Mouse (Mus musculus) B cell, adult 2 months (primary cell): ENCODE data around the gene Tmem30b.
"Not testable (repeated sequence)": the region's sequence is repeated elsewhere in the genome, so short reads cannot be mapped to it uniquely, and the experiment has no call there.

Source experiments
- DNase-seq, 2 experiments: peaks; one replicate each; pipeline ENCODE4 v3.0.0; 2022

The Tmem30b gene

DNA sequence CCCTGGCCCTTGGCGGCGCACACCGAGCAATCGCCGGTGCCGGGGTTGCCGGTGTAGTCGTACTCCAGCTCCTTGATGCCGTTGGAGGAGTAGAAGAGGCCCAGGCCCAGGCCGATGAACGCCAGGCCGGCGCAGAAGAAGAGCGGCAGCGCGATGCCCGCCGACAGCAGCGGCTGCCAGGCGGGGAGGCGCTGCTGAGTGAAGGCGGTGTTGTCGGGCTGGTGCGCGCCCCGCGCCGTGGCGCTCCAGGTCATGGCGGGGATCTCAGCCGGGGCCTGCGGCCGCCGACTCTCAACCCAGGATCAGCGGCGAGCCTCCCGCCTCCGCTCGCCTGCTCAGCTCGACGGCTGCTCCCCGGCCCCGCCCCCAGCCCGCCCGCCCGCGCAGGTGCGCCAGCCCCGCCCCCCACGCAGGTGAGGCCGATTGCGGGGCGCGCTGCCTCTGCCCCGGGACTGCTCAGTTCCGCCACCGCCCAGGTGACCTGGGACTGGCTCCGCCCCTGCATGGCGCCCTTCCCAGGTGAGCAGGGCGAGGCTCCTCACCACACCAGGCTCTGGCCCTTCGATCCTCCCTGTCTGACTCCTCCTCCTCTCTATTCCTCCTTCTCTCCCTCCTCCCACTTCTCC, at the start of gene Tmem30b:
Tmem30b (minus strand) TSS at position 307 of the 626 bp plus-strand sequence.
- DNase-seq: peak in 1 of 2 experiments; percentile 5

- DNase-seq: no peak
Observed at GRCm38 (mm10) chr12:73595226-73595625, 49.0 kb upstream of the Tmem30b start.

- no peak for DNase-seq
Observed at GRCm38 (mm10) chr12:73594177-73594745, 48.1 kb upstream of the Tmem30b start.

- DNase-seq: no peak
Observed at GRCm38 (mm10) chr12:73593021-73593798, 47.0 kb upstream of the Tmem30b start.

- DNase-seq: no peak
Observed at GRCm38 (mm10) chr12:73591625-73592024, 45.4 kb upstream of the Tmem30b start.

DNA sequence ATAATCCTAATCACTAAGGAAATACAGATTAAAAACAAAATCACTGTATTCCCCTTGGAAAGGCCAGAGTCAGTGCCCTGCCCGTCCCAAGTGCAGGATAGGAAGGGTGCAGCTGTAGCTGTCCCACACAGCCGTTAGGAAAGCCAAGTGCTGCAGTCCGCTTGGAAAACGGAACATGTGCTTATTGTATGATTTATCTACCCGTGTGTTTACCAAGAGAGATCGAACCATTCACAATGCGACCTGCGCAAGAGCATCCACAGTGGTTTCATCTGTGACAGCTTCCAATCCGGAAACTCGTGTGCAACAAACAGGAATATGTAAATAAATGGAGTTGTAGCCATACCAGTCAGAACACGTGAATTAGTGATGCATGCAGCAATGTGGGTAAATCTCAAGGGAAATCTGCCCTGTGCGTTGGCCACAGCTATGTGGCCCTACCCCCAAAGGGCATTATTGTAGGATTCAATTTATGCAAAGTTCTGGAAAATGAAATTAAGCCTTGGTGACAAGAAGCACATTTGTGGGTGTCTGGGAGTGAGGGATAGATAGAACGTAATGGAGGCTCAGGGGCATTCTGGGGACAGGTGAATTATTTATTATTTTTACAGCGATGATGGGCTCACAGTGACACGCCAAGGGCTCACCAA, 44.6 kb upstream of the Tmem30b start:
- DNase-seq: no peak

DNA sequence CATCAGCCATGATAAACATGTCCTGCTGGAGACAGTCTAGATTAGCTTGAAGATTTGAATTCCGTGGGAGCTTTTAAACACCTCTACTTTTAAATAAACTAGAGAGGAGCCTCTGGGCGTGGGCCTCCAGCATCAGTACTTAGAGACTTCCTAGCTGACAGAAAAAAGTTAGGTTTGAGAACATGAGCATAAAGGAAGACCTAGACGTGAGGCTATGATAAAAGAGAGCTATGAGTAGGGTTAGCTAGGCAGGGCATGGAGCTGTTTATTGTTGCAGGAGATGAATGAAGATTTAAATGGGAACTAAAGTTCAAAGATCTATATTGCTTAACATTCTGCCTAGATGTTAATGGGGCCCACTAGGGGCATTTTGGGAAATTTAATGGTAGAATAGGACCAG, 41.1 kb upstream of the Tmem30b start:
- no peak for DNase-seq

GRCm38 (mm10) chr12:73585850-73586249, 39.7 kb upstream of the Tmem30b start:
- DNase-seq: peak; percentile 16 to 24

GRCm38 (mm10) chr12:73585241-73585801, 39.1 kb upstream of the Tmem30b start:
- DNase-seq: peak; percentile 13 to 30

DNA sequence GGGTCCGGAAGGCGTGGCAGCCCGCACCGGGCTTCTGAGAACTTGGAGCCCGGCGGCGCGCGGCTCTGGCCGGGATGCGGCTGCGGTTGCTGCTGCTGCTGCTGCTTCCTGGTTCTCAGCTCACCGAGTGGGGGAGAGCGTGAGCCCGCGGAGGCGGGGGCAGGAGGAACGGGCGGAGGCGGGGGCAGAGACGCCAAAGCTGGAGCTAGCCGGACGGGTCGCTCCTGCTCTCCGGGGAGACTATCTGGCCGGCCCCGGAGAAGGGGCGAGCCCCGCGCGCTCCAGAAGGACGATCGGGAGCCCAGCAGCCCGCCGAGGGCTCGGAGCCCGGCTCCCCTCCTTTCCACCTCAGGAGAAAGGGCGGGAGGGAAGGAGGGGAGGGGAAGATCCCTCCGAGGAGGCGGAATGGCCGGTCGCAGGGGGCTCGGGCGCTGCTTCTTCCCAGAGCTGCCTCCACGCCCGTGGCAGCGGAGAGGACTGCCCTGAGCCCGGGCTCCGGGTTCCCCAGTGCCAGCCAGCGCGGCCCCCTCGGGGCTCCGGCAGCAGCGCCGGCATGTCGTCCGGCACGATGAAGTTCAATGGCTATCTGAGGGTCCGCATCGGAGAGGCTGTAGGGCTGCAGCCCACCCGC, 38.5 kb upstream of the Tmem30b start, which contains the start of gene Prkch:
Prkch (plus strand) TSS at position 187 of the 631 bp plus-strand sequence.
- peak; percentile 63 to 65 for DNase-seq

DNA sequence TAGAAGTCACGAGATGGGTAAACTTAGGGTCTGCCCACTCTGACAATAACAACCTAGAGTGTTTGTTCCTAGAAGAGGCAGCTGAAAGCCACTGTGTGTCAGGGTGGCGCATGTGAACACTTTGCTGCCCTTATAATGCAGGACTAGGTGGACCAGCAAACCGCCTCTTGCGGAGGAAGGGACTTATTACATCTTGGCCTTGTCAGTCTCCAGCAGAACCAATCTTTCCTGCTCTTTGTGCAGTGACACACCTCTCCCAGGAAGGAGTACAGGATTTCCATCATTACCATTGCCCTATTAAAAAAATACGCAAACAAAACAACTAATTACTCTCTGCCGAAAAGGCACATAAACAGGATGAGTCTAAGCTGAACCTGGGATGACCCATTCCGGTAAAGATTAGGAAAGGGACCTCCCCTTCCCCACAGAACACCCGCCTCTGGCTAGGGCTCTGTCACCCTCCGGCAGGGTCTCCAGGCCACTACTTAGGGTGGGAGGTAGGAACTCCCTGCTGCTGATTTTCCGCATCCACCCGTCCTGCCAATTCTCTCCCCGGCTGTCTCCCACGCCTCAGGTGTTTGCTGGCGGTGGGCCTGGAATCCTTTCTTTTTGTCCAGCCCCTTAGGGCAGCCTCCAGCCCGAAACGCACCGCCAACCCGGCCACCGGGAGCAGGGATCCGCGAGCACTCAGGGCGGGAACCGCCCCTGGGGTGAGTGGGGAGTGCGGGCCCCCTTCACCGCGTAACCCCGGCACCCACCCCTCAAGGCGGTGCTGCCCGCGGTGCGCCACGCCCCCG, 37.8 kb upstream of the Tmem30b start:
- DNase-seq: no peak

GRCm38 (mm10) chr12:73583318-73583717, 37.1 kb upstream of the Tmem30b start:
- no peak for DNase-seq

GRCm38 (mm10) chr12:73580811-73581210, 34.6 kb upstream of the Tmem30b start:
- DNase-seq: no peak

- DNase-seq: no peak
Observed at GRCm38 (mm10) chr12:73578141-73578540, 31.9 kb upstream of the Tmem30b start.

DNA sequence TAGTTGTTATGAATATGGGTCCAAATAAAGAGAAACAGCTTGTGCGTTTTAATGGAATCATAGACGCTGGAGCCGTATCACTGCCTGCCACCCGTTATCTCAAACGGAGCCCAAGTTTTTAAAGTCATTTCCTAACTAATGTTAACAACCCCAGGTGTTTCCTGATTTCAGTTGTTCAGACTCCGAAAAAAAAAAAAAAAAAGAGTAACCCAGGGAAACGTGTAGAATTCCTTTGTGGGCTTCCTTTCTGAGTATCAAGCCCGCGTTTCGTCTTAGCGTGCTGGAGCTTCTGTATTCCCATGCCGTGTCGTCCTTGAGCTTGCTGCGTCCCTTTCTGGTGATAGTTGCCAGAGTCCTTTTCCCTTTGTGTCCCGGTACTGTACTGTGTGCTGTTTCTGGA, 28.4 kb upstream of the Tmem30b start:
- DNase-seq: no peak

GRCm38 (mm10) chr12:73565620-73565969, 19.4 kb upstream of the Tmem30b start:
- DNase-seq: no peak

DNA sequence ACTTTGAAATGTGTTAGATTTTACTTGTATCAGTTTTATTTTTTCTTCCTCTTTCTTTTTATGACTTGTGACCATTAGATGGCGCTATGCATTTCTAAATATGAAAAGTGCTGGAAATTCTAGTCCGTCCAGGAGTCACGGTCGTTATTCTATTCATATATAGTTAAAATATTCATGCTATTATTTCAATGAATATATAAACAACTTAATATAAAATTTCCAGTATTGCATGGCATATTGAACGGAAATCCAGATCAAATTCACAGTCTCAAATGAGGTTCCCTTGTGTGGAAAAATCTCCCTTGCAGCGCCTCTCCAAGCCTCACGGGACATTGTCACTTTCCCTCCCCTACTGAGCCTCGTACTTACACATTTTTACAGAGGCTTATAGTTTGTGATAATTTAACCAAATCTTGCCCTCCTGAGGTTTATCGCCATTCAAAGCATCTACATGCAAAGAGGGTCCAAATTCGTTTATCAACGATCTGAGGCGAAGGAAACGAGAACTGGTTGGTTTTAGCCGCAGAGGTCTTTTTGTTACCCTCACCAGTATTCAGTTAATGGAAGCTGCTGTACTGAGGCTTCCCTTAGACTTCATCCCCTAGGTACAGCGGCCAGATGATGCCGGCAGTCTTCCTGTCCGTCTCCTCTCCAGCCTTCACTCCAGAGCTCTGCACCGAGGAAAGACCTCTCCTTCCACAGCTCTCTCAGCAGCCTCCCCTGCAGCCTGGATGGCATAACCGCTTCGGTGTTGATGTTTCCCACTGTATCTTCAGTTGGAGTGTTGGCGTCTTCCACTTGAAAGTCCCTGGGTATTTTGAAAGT, 18.8 kb upstream of the Tmem30b start:
- no peak for DNase-seq

- no peak for DNase-seq
Observed at GRCm38 (mm10) chr12:73564176-73564575, 18.0 kb upstream of the Tmem30b start.

DNA sequence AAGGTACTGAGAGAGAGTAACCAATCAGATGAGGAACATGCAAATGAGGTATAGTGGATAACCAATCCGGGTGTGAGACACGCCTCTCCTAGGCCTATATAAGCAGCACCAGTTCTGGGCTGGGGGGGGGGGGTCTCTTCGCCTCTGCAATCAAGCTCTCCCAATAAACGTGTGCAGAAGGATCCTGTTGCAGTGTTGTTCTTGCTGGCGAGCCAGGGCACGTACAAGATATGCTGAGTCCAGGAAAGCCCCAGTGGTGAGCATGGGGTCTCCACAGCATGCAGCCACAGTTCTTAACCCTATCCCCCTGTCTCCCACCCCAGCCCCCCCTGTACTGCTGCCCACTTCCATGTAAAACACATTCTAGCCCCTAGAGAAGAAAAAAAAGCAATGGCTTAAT, 16.9 kb upstream of the Tmem30b start:
- DNase-seq: not testable (repeated sequence)

GRCm38 (mm10) chr12:73560091-73560490, 13.9 kb upstream of the Tmem30b start:
- no peak for DNase-seq
